ENCODE assay signal across 32 mouse cellular contexts in genomic region chr16:93648441-93649183, GRCm38 (mm10). TPM values are rescaled to one million over a fixed set of nuclear protein-coding genes. Genes with fewer than 3 reads are reported as not detected.
DNase-seq lines count a peak whose midpoint lies in the region; ATAC-seq lines count a peak whose summit lies in the region.
"Had no signal": no experiment of that assay in that cellular context is flagged by ENCODE, and none has a peak within 500 bp of the region (broad histone marks: within the 10 kb centered on the region; RNA-seq: fewer than 3 reads in every experiment).

No protein-coding gene starts in this region.

- H3K36me3 ChIP-seq in heart, embryonic 12.5 days = no peaks in the 10 kb centered on the region
- no peaks in the 10 kb centered on the region for H3K36me3 ChIP-seq in hindbrain, embryonic 10.5 days
- H3K36me3 ChIP-seq: forebrain, embryonic 10.5 days; G1E; heart, embryonic 15.5 days had no signal

- whole genome bisulfite sequencing in heart, embryonic 12.5 days = 61% methylated on average over 5 of the region's 5 CpGs
- WGBS in hindbrain, embryonic 10.5 days = 90% methylated on average over 5 of the region's 5 CpGs

- ATAC-seq in heart, embryonic 12.5 days (ENCODE audit: insufficient number of reproducible peaks, low FRiP score) = no peak
- ATAC-seq in megakaryocyte, adult 5-6 weeks (ENCODE audit: poor library complexity, severe bottlenecking) = peak; percentile 73
- ATAC-seq: forebrain, embryonic 13.5 days; forebrain, postnatal 0 days; hindbrain, postnatal 0 days; inflammation-experienced regulatory T-cells, adult 6 months had no signal

- no peaks in the 10 kb centered on the region for H3K4me1 ChIP-seq in heart, embryonic 12.5 days (replicated peaks)
- no peaks in the 10 kb centered on the region for H3K4me1 ChIP-seq in hindbrain, embryonic 10.5 days (replicated peaks)
- H3K4me1 ChIP-seq: forebrain, embryonic 10.5 days; forebrain, embryonic 13.5 days; heart, embryonic 15.5 days had no signal

- H3K9me3 ChIP-seq in heart, embryonic 12.5 days (replicated peaks) = no peaks in the 10 kb centered on the region
- H3K9me3 ChIP-seq in hindbrain, embryonic 10.5 days = no peaks in the 10 kb centered on the region
- H3K9me3 ChIP-seq: forebrain, embryonic 10.5 days; forebrain, embryonic 13.5 days; G1E; heart, embryonic 15.5 days had no signal

- no peaks in the 10 kb centered on the region; the same call in 1 of the 2 replicates for H3K27me3 ChIP-seq in heart, embryonic 12.5 days (replicated peaks)
- H3K27me3 ChIP-seq in hindbrain, embryonic 10.5 days (ENCODE audit: insufficient read depth, poor library complexity, severe bottlenecking) = no peaks in the 10 kb centered on the region
- H3K27me3 ChIP-seq: forebrain, embryonic 13.5 days; heart, embryonic 15.5 days had no signal

- no peak overlapping the region for H3K4me3 ChIP-seq in heart, embryonic 12.5 days
- H3K4me3 ChIP-seq in hindbrain, embryonic 10.5 days = no peak overlapping the region
- H3K4me3 ChIP-seq: forebrain, embryonic 10.5 days; forebrain, embryonic 13.5 days; gastrocnemius, adult 2 months; heart, embryonic 15.5 days had no signal

- DNase-seq in heart, adult 11 months = peak; percentile 75
- DNase-seq in adipocyte (ENCODE audit: low spot score) = peak; percentile 2
- DNase-seq in adrenal gland, adult (ENCODE audit: inconsistent age in 2 of 2, low spot score in 1 of 2) = no peak
- no peak for DNase-seq in adrenal gland, postnatal 14 days
- DNase-seq in hindbrain, embryonic 10.5 days (ENCODE audit: low spot score) = no peak
- DNase-seq: adrenal gland, postnatal 10 days; B cell, adult 2 months; cerebellum, adult 11 months; cerebellum, adult 8-10 months; cerebellum, postnatal 10 days; cerebellum, postnatal 36 days; forebrain, postnatal 0 days; gastrocnemius, adult 2 months; gastrocnemius, postnatal 14 days; heart, postnatal 10 days; heart, postnatal 36 days; kidney, adult 11 months had no signal

- no peak overlapping the region for H3K9ac ChIP-seq in heart, embryonic 12.5 days
- H3K9ac ChIP-seq: forebrain, embryonic 13.5 days; forebrain, postnatal 0 days; heart, embryonic 15.5 days; hindbrain, embryonic 14.5 days had no signal

- no peak overlapping the region for H3K4me2 ChIP-seq in heart, embryonic 12.5 days
- H3K4me2 ChIP-seq: forebrain, embryonic 13.5 days; heart, embryonic 11.5 days; heart, embryonic 15.5 days; hindbrain, embryonic 14.5 days had no signal

- no peak overlapping the region for H3K27ac ChIP-seq in heart, embryonic 12.5 days (ENCODE audit: poor library complexity, severe bottlenecking)
- no peak overlapping the region for H3K27ac ChIP-seq in hindbrain, embryonic 10.5 days
- H3K27ac ChIP-seq: forebrain, embryonic 10.5 days; forebrain, embryonic 13.5 days; gastrocnemius, adult 2 months; heart, embryonic 15.5 days; hindbrain, embryonic 14.5 days; hindbrain, postnatal 0 days had no signal

RNA-seq across cellular contexts. Expression of gene Gm5678, which starts 20.7 kb away (rescaled TPM):
- not detected in 2 replicates for polyA plus RNA-seq in heart, embryonic 12.5 days (2016; fragmentation: Nextera tagmentation; extraction: Ambion mirVana)
- not detected in 2 replicates for total RNA-seq in megakaryocyte, adult 5-6 weeks (2015)
- not detected in 2 replicates for total RNA-seq in megakaryocyte, adult 5-6 weeks (2017)
- 7.4 and 8.0 TPM in 2 replicates for total RNA-seq in adrenal gland, postnatal 14 days (2021)
- polyA plus RNA-seq in hindbrain, embryonic 10.5 days (2016; fragmentation: Nextera tagmentation; extraction: Ambion mirVana) = not detected in 2 replicates
- total RNA-seq: CH12.LX; forebrain, postnatal 0 days; hindbrain, postnatal 0 days had no signal
- polyA plus RNA-seq: embryonic facial prominence, embryonic 11.5 days; embryonic facial prominence, embryonic 14.5 days; forebrain, embryonic 10.5 days; forebrain, embryonic 13.5 days; forebrain, postnatal 0 days; G1E; gonadal fat pad, adult 2 months; heart, embryonic 11.5 days; heart, embryonic 15.5 days; hindbrain, embryonic 11.5 days; hindbrain, embryonic 14.5 days; hindbrain, postnatal 0 days had no signal

RNA-seq across cellular contexts. Expression of gene Cbr3, which starts 34.4 kb away (rescaled TPM):
- 0.69 TPM in 1 of 2 replicates, not detected in the other for polyA plus RNA-seq in heart, embryonic 12.5 days (2016; fragmentation: Nextera tagmentation; extraction: Ambion mirVana)
- 0.83 and 1.8 TPM in 2 replicates for total RNA-seq in megakaryocyte, adult 5-6 weeks (2015)
- total RNA-seq in megakaryocyte, adult 5-6 weeks (2017) = 0.73 and 1.3 TPM in 2 replicates
- 8.3 and 9.8 TPM in 2 replicates for total RNA-seq in adrenal gland, postnatal 14 days (2021)
- 1.3 and 1.5 TPM in 2 replicates for polyA plus RNA-seq in hindbrain, embryonic 10.5 days (2016; fragmentation: Nextera tagmentation; extraction: Ambion mirVana)
- total RNA-seq: G1E had no signal
- polyA plus RNA-seq: forebrain, embryonic 13.5 days; G1E; inflammation-experienced regulatory T-cells, adult 6 months had no signal

RNA-seq across cellular contexts. Expression of gene Cbr1, which starts 43.0 kb away (rescaled TPM):
- 57.0 and 58.0 TPM in 2 replicates for polyA plus RNA-seq in heart, embryonic 12.5 days (2016; fragmentation: Nextera tagmentation; extraction: Ambion mirVana)
- total RNA-seq in megakaryocyte, adult 5-6 weeks (2015) = 3.2 and 4.8 TPM in 2 replicates
- total RNA-seq in megakaryocyte, adult 5-6 weeks (2017) = 4.8 and 6.6 TPM in 2 replicates
- total RNA-seq in adrenal gland, postnatal 14 days (2021) = 128 and 147 TPM in 2 replicates
- 85.4 and 103 TPM in 2 replicates for polyA plus RNA-seq in hindbrain, embryonic 10.5 days (2016; fragmentation: Nextera tagmentation; extraction: Ambion mirVana)

RNA-seq across cellular contexts. Expression of gene Setd4, which starts 44.7 kb away (rescaled TPM):
- polyA plus RNA-seq in heart, embryonic 12.5 days (2016; fragmentation: Nextera tagmentation; extraction: Ambion mirVana) = 6.4 and 7.5 TPM in 2 replicates
- total RNA-seq in megakaryocyte, adult 5-6 weeks (2015) = 3.9 and 6.7 TPM in 2 replicates
- 1.9 and 2.7 TPM in 2 replicates for total RNA-seq in megakaryocyte, adult 5-6 weeks (2017)
- 5.4 and 11.7 TPM in 2 replicates for total RNA-seq in adrenal gland, postnatal 14 days (2021)
- polyA plus RNA-seq in hindbrain, embryonic 10.5 days (2016; fragmentation: Nextera tagmentation; extraction: Ambion mirVana) = 11.4 and 14.3 TPM in 2 replicates

Comparison
In these comparisons a context has a peak if more than half of its experiments do, and no peak if none do; other contexts are left out.
1. DNase-seq: peak in heart, adult 11 months (single experiment) and adipocyte (single experiment); none in adrenal gland, adult (0 of 2), adrenal gland, postnatal 14 days (single experiment) and hindbrain, embryonic 10.5 days (single experiment).
2. RNA of gene Cbr1, which starts 43.0 kb away (total RNA-seq): 128 to 147 TPM in adrenal gland, postnatal 14 days; 3.2 to 6.6 TPM in megakaryocyte, adult 5-6 weeks; every median in the first group is over 10 times any median in the second.